Mouse (Mus musculus) neural tube, embryonic 15.5 days (tissue): ENCODE measurements around the gene Gm20605. TPM values are rescaled to one million over a fixed set of nuclear protein-coding genes. Genes with fewer than 3 reads are reported as not detected.

ENCODE experiments used
- ATAC-seq: fragments of 200-750 bp; cut with Nextera tagmentation; 2 replicates; pipeline ENCODE4 v1.8.0; 2017; ENCODE audit warnings: mild to moderate bottlenecking, moderate TSS enrichment, moderate library complexity; ENCODE audit not compliant: low FRiP score
- H3K27ac ChIP-seq: fragments of 300-500 bp; sonication (generic); replicated peaks from 2 replicates; pipeline ENCODE4 v1.5.1; 2015; ENCODE audit warnings: mild to moderate bottlenecking, inconsistent platforms
- H3K27me3 ChIP-seq: fragments of 300-500 bp; sonication (generic); replicated peaks from 2 replicates; pipeline ENCODE4 v1.6.1; 2015; ENCODE audit warnings: inconsistent platforms
- H3K36me3 ChIP-seq: fragments of 300-500 bp; sonication (generic); 2 replicates; pipeline ENCODE4 v1.6.1; 2015; ENCODE audit warnings: inconsistent platforms
- H3K4me1 ChIP-seq: fragments of 300-500 bp; sonication (generic); 2 replicates; pipeline ENCODE4 v1.6.1; 2015; ENCODE audit warnings: inconsistent platforms
- H3K4me2 ChIP-seq: fragments of 300-500 bp; sonication (generic); 2 replicates; pipeline ENCODE4 v1.6.1; 2015; ENCODE audit warnings: inconsistent platforms, mild to moderate bottlenecking, moderate library complexity
- H3K4me3 ChIP-seq: fragments of 300-500 bp; sonication (generic); replicated peaks from 2 replicates; pipeline ENCODE4 v1.5.1; 2015; ENCODE audit warnings: mild to moderate bottlenecking, inconsistent platforms
- H3K9ac ChIP-seq: fragments of 300-500 bp; sonication (generic); replicated peaks from 2 replicates; pipeline ENCODE4 v1.6.1; 2015; ENCODE audit warnings: mild to moderate bottlenecking, inconsistent platforms
- H3K9me3 ChIP-seq: fragments of 300-500 bp; sonication (generic); replicated peaks from 2 replicates; pipeline ENCODE4 v1.6.1; 2016; ENCODE audit warnings: inconsistent platforms
- WGBS: fragments of 180-500 bp; shearing (Covaris S2); methylation state at CpG from one replicate; pipeline ENCODE4 v1.1.7; 2015; ENCODE audit warnings: mixed read lengths; 5-methylcytosine and 5-hydroxymethylcytosine counted together
- polyA plus RNA-seq: library from polyadenylated mRNA; unstranded; fragments of >200 nt; fragmentation: Nextera tagmentation; extraction: Ambion mirVana; gene quantifications from 2 replicates; pipeline ENCODE4 v1.2.1, GENCODE M21; 2015

The Gm20605 gene
- polyA plus RNA-seq, 1 experiment from 2014 or later = 7.9 TPM

DNA sequence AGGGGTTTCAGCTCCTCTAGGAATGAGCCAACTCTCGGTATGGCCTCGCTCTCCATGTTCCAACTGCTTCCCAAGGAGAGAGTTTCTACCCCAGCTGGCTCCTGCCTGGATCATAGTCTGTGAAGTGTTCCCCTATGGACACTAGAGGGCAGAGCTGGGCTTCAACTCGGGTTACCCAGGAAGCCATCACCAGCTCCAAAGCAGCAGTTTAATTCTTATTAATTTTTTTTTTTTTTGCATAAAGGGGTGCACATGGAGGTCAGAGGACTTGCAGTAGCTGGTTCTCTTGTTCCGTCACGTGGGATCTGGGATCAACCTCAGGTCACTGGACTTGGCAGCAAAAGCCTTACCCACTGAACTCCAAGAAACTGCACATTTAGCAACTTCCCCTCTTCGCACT lies 28.0 kb downstream of the Gm20605 start:
- Histone ChIP-seq H3K27ac (peak overlapping the region; percentile 61), H3K4me1 (peaks cover 10% of the 10 kb centered on the region; the same call in 1 of the 2 replicates), H3K27me3 (no peaks in the 10 kb centered on the region), H3K9ac (no peak overlapping the region), H3K4me2 (no peak overlapping the region), H3K9me3 (no peaks in the 10 kb centered on the region), H3K36me3 (peaks cover 49% of the 10 kb centered on the region), H3K4me3 (no peak overlapping the region)
- WGBS = 28% methylated on average over 6 of the region's 6 CpGs
- peak; percentile 68 for ATAC-seq

GRCm38 (mm10) chr5:137660064-137660688 lies 31.2 kb downstream of the Gm20605 start:
- Histone ChIP-seq H3K4me3 (no peak overlapping the region), H3K9ac (no peak overlapping the region), H3K36me3 (peaks cover 60% of the 10 kb centered on the region), H3K27me3 (no peaks in the 10 kb centered on the region), H3K4me1 (0 out of 2 replicates have a peak, but pooled peaks cover 4% of the 10 kb centered on the region), H3K27ac (no peak overlapping the region), H3K4me2 (no peak overlapping the region), H3K9me3 (no peaks in the 10 kb centered on the region)
- ATAC-seq = no peak
- WGBS = 91% methylated on average over 6 of the region's 6 CpGs

DNA sequence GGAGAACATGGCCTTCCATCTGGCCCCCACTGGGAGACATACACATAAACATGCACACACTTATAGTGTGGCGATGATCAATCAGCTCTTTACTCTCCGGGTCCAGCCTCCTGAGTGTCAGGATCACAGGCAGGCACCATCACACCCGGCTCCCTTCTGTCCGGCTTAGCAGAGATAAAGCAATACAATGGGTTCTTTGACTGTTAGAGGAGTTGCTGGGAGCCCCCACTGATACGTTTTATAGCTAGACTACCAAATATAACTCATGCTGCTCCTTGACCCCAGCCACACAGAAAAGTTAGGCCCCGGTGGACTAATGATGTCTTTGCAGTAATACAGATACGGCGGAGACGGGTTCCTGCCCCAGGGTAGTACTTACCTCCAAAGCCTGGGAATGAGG lies 34.1 kb downstream of the Gm20605 start:
- 62% methylated on average over 9 of the region's 9 CpGs for WGBS

GRCm38 (mm10) chr5:137668971-137669370 lies 40.0 kb downstream of the Gm20605 start:
- Histone ChIP-seq H3K27ac (no peak overlapping the region), H3K4me2 (no peak overlapping the region), H3K27me3 (no peaks in the 10 kb centered on the region), H3K4me3 (no peak overlapping the region), H3K9ac (no peak overlapping the region), H3K36me3 (peaks cover 28% of the 10 kb centered on the region), H3K4me1 (peaks cover 12% of the 10 kb centered on the region), H3K9me3 (no peaks in the 10 kb centered on the region)
- 63% methylated on average over 10 of the region's 10 CpGs for WGBS
- no peak for ATAC-seq

More for the DNA sequence above, 34.1 kb downstream of the Gm20605 start:
- no peak overlapping the region for H3K4me2 ChIP-seq
- no peak overlapping the region for H3K4me3 ChIP-seq
- no peaks in the 10 kb centered on the region for H3K9me3 ChIP-seq
- no peaks in the 10 kb centered on the region for H3K4me1 ChIP-seq
- peaks cover 72% of the 10 kb centered on the region for H3K36me3 ChIP-seq
- ATAC-seq = no peak
- H3K27ac ChIP-seq = no peak overlapping the region
- H3K9ac ChIP-seq = no peak overlapping the region
- no peaks in the 10 kb centered on the region for H3K27me3 ChIP-seq

DNA sequence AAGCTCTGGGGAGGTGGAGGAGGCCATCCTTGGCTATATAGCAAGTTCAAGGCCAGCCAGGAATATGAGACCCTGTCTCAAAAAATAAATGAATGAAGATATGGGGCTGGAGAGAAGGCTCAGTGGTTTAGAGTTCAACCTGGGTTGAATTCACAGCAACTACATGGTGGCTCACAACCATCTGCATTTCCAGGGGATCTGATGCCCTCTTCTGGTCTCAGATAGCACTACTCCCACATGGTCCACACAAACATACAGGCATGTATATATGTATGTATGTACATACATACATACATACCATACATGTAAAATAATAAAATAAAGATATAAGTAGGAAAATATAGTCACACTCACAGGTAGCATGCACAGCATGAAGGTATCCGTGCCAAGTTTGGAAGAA lies 41.3 kb downstream of the Gm20605 start:
- Histone ChIP-seq H3K27me3 (no peaks in the 10 kb centered on the region), H3K36me3 (peaks cover 24% of the 10 kb centered on the region), H3K4me3 (no peak overlapping the region), H3K4me2 (no peak overlapping the region), H3K9me3 (no peaks in the 10 kb centered on the region), H3K27ac (no peak overlapping the region), H3K4me1 (peaks cover 12% of the 10 kb centered on the region), H3K9ac (no peak overlapping the region)
- no peak for ATAC-seq
- WGBS = 86% methylated on average over 1 of the region's 1 CpGs

DNA sequence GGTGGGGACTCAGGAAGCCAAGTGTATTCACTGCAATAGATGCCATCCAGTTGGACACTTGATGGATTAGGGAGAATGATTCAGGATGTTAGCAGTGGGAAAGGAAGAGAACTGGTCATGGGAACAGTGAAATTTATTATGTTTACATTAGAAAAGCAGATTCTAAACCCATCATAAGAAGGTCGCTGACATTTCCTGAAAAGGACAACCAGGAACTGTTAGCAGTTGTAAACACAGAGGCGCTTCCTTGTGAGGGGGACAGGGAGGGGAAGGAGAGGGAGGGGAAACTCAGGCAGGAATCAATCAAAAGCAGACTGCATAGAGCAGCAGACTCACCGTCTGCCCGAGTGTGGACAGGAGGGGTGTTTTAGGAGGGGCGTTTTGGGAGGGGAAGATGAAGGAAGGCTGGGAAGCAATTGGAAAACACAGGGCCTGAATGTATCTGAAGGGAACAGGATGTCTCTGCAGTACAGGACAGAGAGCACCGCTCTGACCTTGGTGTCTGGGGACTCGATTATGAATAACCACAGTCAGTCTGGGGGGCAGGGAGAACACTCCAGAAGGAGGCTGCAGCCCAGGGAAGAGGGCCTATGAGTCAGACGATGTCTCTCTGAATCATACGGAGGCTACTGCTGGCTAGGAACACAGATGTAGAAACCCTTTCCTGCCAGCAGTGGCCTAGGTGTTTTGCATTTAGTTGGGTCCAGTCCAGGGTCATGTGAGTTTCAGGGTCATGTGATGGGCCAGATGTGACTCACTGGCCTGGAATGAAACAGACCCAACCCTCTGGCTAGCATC lies 42.7 kb downstream of the Gm20605 start:
- peaks cover 12% of the 10 kb centered on the region for H3K4me1 ChIP-seq
- H3K4me2 ChIP-seq = no peak overlapping the region; the same call in 1 of the 2 replicates
- no peaks in the 10 kb centered on the region for H3K9me3 ChIP-seq
- H3K27ac ChIP-seq = peak overlapping the region; percentile 51
- ATAC-seq = no peak
- H3K4me3 ChIP-seq = no peak overlapping the region
- peaks cover 15% of the 10 kb centered on the region for H3K36me3 ChIP-seq
- no peak overlapping the region for H3K9ac ChIP-seq
- no peaks in the 10 kb centered on the region for H3K27me3 ChIP-seq
- WGBS = 41% methylated on average over 9 of the region's 9 CpGs

GRCm38 (mm10) chr5:137672361-137672760 lies 43.4 kb downstream of the Gm20605 start:
- no peak overlapping the region for H3K4me2 ChIP-seq
- 73% methylated on average over 5 of the region's 5 CpGs for WGBS

GRCm38 (mm10) chr5:137673015-137673414 lies 44.0 kb downstream of the Gm20605 start:
- H3K36me3 ChIP-seq = peaks cover 10% of the 10 kb centered on the region; the same call in 1 of the 2 replicates
- H3K9me3 ChIP-seq = no peaks in the 10 kb centered on the region
- no peak overlapping the region for H3K27ac ChIP-seq
- H3K4me3 ChIP-seq = no peak overlapping the region
- 95% methylated on average over 6 of the region's 6 CpGs for WGBS
- H3K4me2 ChIP-seq = no peak overlapping the region
- H3K9ac ChIP-seq = no peak overlapping the region
- peaks cover 12% of the 10 kb centered on the region for H3K4me1 ChIP-seq
- no peak for ATAC-seq
- H3K27me3 ChIP-seq = no peaks in the 10 kb centered on the region

More at GRCm38 (mm10) chr5:137672361-137672760, 43.4 kb downstream of the Gm20605 start:
- Histone ChIP-seq H3K36me3 (peaks cover 10% of the 10 kb centered on the region), H3K27me3 (no peaks in the 10 kb centered on the region), H3K27ac (peak overlapping the region; percentile 51; the same call in 1 of the 2 replicates), H3K9ac (no peak overlapping the region), H3K9me3 (no peaks in the 10 kb centered on the region), H3K4me1 (peaks cover 12% of the 10 kb centered on the region), H3K4me3 (no peak overlapping the region)
- ATAC-seq = no peak

DNA sequence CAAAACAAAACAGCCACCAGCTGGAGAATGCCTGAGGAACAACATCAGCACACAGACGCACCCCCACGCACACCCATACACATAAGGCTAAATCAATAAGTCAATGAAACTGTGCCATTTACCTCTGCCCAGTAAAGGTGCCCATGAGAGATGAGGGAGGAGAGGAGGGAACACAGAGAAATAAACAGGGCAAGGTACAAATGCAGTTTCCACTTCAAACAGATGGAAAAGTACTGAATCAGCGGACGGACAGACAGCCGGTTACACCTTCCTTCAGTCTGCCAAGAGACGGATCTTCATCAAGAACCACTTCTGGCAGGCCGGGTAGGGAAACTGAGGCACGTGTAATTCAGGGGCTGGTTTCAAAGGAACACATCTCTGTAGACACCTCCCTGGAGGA lies 45.8 kb downstream of the Gm20605 start:
- Histone ChIP-seq H3K9ac (no peak overlapping the region), H3K4me1 (peaks cover 12% of the 10 kb centered on the region), H3K4me2 (no peak overlapping the region), H3K27ac (no peak overlapping the region), H3K4me3 (no peak overlapping the region), H3K27me3 (no peaks in the 10 kb centered on the region), H3K36me3 (peaks cover 10% of the 10 kb centered on the region; the same call in 1 of the 2 replicates), H3K9me3 (no peaks in the 10 kb centered on the region)
- ATAC-seq = no peak
- WGBS = 97% methylated on average over 8 of the region's 8 CpGs

- H3K27me3 ChIP-seq = no peaks in the 10 kb centered on the region
- no peak overlapping the region for H3K4me3 ChIP-seq
- no peaks in the 10 kb centered on the region for H3K9me3 ChIP-seq
- WGBS = 95% methylated on average over 8 of the region's 8 CpGs
- peaks cover 9% of the 10 kb centered on the region for H3K4me1 ChIP-seq
- H3K4me2 ChIP-seq = no peak overlapping the region
- peaks cover 10% of the 10 kb centered on the region; the same call in 1 of the 2 replicates for H3K36me3 ChIP-seq
- ATAC-seq = no peak
- H3K9ac ChIP-seq = no peak overlapping the region
- H3K27ac ChIP-seq = no peak overlapping the region
These were observed 48.9 kb downstream of the Gm20605 start for GRCm38 (mm10) chr5:137677859-137678258.

- H3K9me3 ChIP-seq = no peaks in the 10 kb centered on the region
- H3K36me3 ChIP-seq = peaks cover 10% of the 10 kb centered on the region; the same call in 1 of the 2 replicates
- 81% methylated on average over 3 of the region's 3 CpGs for WGBS
- peaks cover 18% of the 10 kb centered on the region for H3K4me1 ChIP-seq
- no peak overlapping the region for H3K9ac ChIP-seq
- ATAC-seq = no peak
- no peak overlapping the region for H3K4me2 ChIP-seq
- H3K27ac ChIP-seq = no peak overlapping the region
- H3K4me3 ChIP-seq = no peak overlapping the region
- H3K27me3 ChIP-seq = no peaks in the 10 kb centered on the region
These were observed 49.8 kb downstream of the Gm20605 start for GRCm38 (mm10) chr5:137678736-137679135.

GRCm38 (mm10) chr5:137679726-137680125 lies 50.8 kb downstream of the Gm20605 start:
- WGBS = 92% methylated on average over 4 of the region's 4 CpGs
- Histone ChIP-seq H3K4me1 (peaks cover 19% of the 10 kb centered on the region), H3K9me3 (no peaks in the 10 kb centered on the region), H3K4me3 (no peak overlapping the region), H3K27ac (no peak overlapping the region), H3K4me2 (no peak overlapping the region), H3K9ac (no peak overlapping the region), H3K27me3 (no peaks in the 10 kb centered on the region), H3K36me3 (peaks cover 7% of the 10 kb centered on the region; the same call in 1 of the 2 replicates)
- no peak for ATAC-seq
